In genomic region chr5:44227462-44227840, GRCm38 (mm10) we compare ENCODE assay signal across 8 mouse cellular contexts. TPM values are rescaled to one million over a fixed set of nuclear protein-coding genes. Genes with fewer than 3 reads are reported as not detected.
DNase-seq lines count a peak whose midpoint lies in the region; ATAC-seq lines count a peak whose summit lies in the region.

No protein-coding gene starts in this region.

- H3K4me1 ChIP-seq in lung, embryonic 15.5 days, result peaks cover 29% of the 10 kb centered on the region
- peaks cover 19% of the 10 kb centered on the region for H3K4me1 ChIP-seq in embryonic facial prominence, embryonic 15.5 days
- H3K4me1 ChIP-seq in limb, embryonic 11.5 days (ENCODE audit: control insufficient read depth, insufficient read depth, low read length), result peaks cover 9% of the 10 kb centered on the region; the same call in 1 of the 2 replicates
- H3K4me1 ChIP-seq in neural tube, embryonic 15.5 days, result peaks cover 32% of the 10 kb centered on the region

- peak overlapping the region; percentile 92 for H3K27ac ChIP-seq in lung, embryonic 15.5 days
- peak overlapping the region; percentile 88; the same call in 1 of the 2 replicates for H3K27ac ChIP-seq in embryonic facial prominence, embryonic 15.5 days (replicated peaks)
- H3K27ac ChIP-seq in limb, embryonic 11.5 days (replicated peaks; ENCODE audit: low read depth, low read length), result no peak overlapping the region
- H3K27ac ChIP-seq in neural tube, embryonic 15.5 days (replicated peaks), result peak overlapping the region; percentile 95

- peak overlapping the region; percentile 96 for H3K4me3 ChIP-seq in lung, embryonic 15.5 days
- H3K4me3 ChIP-seq in embryonic facial prominence, embryonic 15.5 days (replicated peaks), result peak overlapping the region; percentile 95
- H3K4me3 ChIP-seq in limb, embryonic 11.5 days (ENCODE audit: low read depth, low read length), result peak overlapping the region; percentile 87
- peak overlapping the region; percentile 87 for H3K4me3 ChIP-seq in neural tube, embryonic 15.5 days (replicated peaks)

- WGBS in lung, embryonic 15.5 days, result 3% methylated on average over 6 of the region's 6 CpGs
- WGBS in embryonic facial prominence, embryonic 15.5 days, result 6% methylated on average over 6 of the region's 6 CpGs
- WGBS in limb, embryonic 11.5 days, result 9% methylated on average over 6 of the region's 6 CpGs
- 8% methylated on average over 6 of the region's 6 CpGs for WGBS in neural tube, embryonic 15.5 days

- no peaks in the 10 kb centered on the region for H3K9me3 ChIP-seq in lung, embryonic 15.5 days
- no peaks in the 10 kb centered on the region for H3K9me3 ChIP-seq in embryonic facial prominence, embryonic 15.5 days (replicated peaks)
- no peaks in the 10 kb centered on the region for H3K9me3 ChIP-seq in limb, embryonic 11.5 days (ENCODE audit: control insufficient read depth, low read length)
- no peaks in the 10 kb centered on the region for H3K9me3 ChIP-seq in neural tube, embryonic 15.5 days (replicated peaks)

- DNase-seq in lung, postnatal 10 days, result no peak
- no peak for DNase-seq in limb, embryonic 11.5 days (ENCODE audit: low spot score)
- DNase-seq in gastrocnemius, adult 8-10 months (ENCODE audit: low spot score in 2 of 2), result no peak
- DNase-seq in left cerebral cortex, postnatal 36 days (ENCODE audit: low spot score in 2 of 2), result no peak
- no peak for DNase-seq in gastrocnemius, adult 18-20 months (ENCODE audit: low spot score)

- no peak for ATAC-seq in lung, embryonic 15.5 days (ENCODE audit: borderline replicate concordance, extremely low read depth, low FRiP score, low TSS enrichment)
- no peak for ATAC-seq in embryonic facial prominence, embryonic 15.5 days (ENCODE audit: insufficient number of reproducible peaks, low FRiP score, low TSS enrichment, low read depth)
- ATAC-seq in limb, embryonic 11.5 days (ENCODE audit: insufficient number of reproducible peaks, low FRiP score, low TSS enrichment, low read depth), result no peak
- ATAC-seq in neural tube, embryonic 15.5 days (ENCODE audit: low FRiP score), result no peak

- peak overlapping the region; percentile 80 for H3K4me2 ChIP-seq in lung, embryonic 15.5 days
- peak overlapping the region; percentile 68 for H3K4me2 ChIP-seq in embryonic facial prominence, embryonic 15.5 days (replicated peaks)
- peak overlapping the region; percentile 81 for H3K4me2 ChIP-seq in limb, embryonic 11.5 days (ENCODE audit: low read depth, severe bottlenecking)
- H3K4me2 ChIP-seq in neural tube, embryonic 15.5 days, result peak overlapping the region; percentile 83

- H3K9ac ChIP-seq in lung, embryonic 15.5 days, result peak overlapping the region; percentile 96
- peak overlapping the region; percentile 90 for H3K9ac ChIP-seq in embryonic facial prominence, embryonic 15.5 days
- H3K9ac ChIP-seq in limb, embryonic 11.5 days (ENCODE audit: low read length), result peak overlapping the region; percentile 97
- H3K9ac ChIP-seq in neural tube, embryonic 15.5 days (replicated peaks), result peak overlapping the region; percentile 89

- H3K27me3 ChIP-seq in lung, embryonic 15.5 days, result no peaks in the 10 kb centered on the region
- H3K27me3 ChIP-seq in embryonic facial prominence, embryonic 15.5 days, result no peaks in the 10 kb centered on the region
- H3K27me3 ChIP-seq in limb, embryonic 11.5 days (ENCODE audit: control insufficient read depth, insufficient read depth, low read length), result no peaks in the 10 kb centered on the region
- no peaks in the 10 kb centered on the region for H3K27me3 ChIP-seq in neural tube, embryonic 15.5 days (replicated peaks)

- intact Hi-C loops in left cerebral cortex, postnatal 36 days (cut with DNase I), result loop anchor here (5.0 to 10.0 kb wide), 2 partner anchors 35 to 443 kb away; no protein-coding TSS in a partner anchor

- H3K36me3 ChIP-seq in lung, embryonic 15.5 days, result no peaks in the 10 kb centered on the region
- no peaks in the 10 kb centered on the region for H3K36me3 ChIP-seq in embryonic facial prominence, embryonic 15.5 days
- H3K36me3 ChIP-seq in limb, embryonic 11.5 days (ENCODE audit: control insufficient read depth, insufficient read depth, low read length), result no peaks in the 10 kb centered on the region
- no peaks in the 10 kb centered on the region for H3K36me3 ChIP-seq in neural tube, embryonic 15.5 days

RNA-seq across cellular contexts. Expression of gene Tapt1, which starts 1.0 kb away (rescaled TPM):
- 34.2 and 35.8 TPM in 2 replicates for polyA plus RNA-seq in lung, embryonic 15.5 days (2015; fragmentation: Nextera tagmentation; extraction: Ambion mirVana)
- 33.5 and 33.7 TPM in 2 replicates for polyA plus RNA-seq in embryonic facial prominence, embryonic 15.5 days (2015; fragmentation: Nextera tagmentation; extraction: Ambion mirVana)
- polyA plus RNA-seq in limb, embryonic 11.5 days (2014; fragmentation: Nextera tagmentation; extraction: Ambion mirVana), result 35.3 and 36.1 TPM in 2 replicates
- 30.8 and 35.0 TPM in 2 replicates for polyA plus RNA-seq in neural tube, embryonic 15.5 days (2015; fragmentation: Nextera tagmentation; extraction: Ambion mirVana)
- 10 to 100 TPM; 38.3 to 45.8 (median 41.1) TPM for total RNA-seq in gastrocnemius, adult 8-10 months (2022)
- 10 to 100 TPM; 44.8 to 53.0 TPM for total RNA-seq in left cerebral cortex, postnatal 36 days (2021)
- 10 to 100 TPM; 39.8 to 41.2 TPM for total RNA-seq in gastrocnemius, adult 18-20 months (2021)
